Mouse (Mus musculus) erythroblast, embryonic 14.5 days (primary cell): ENCODE data around the gene P4ha2. TPM values are rescaled to one million over a fixed set of nuclear protein-coding genes. Genes with fewer than 3 reads are reported as not detected.

Experiments used
- H3K27me3 ChIP-seq: 2 replicates; pipeline ENCODE4 v1.6.1; 2012; ENCODE audit warnings: inconsistent platforms; ENCODE audit not compliant: control insufficient read depth
- H3K36me3 ChIP-seq: 2 replicates; pipeline ENCODE4 v1.6.1; 2012; ENCODE audit warnings: mild to moderate bottlenecking, inconsistent platforms; ENCODE audit not compliant: control insufficient read depth
- H3K4me1 ChIP-seq: 2 replicates; pipeline ENCODE4 v1.6.1; 2012; ENCODE audit warnings: inconsistent platforms; ENCODE audit not compliant: control insufficient read depth
- H3K4me3 ChIP-seq: replicated peaks from 2 replicates; pipeline ENCODE3; 2012; ENCODE audit warnings: moderate library complexity, mild to moderate bottlenecking, inconsistent platforms
- H3K9me3 ChIP-seq: 2 replicates; pipeline ENCODE4 v1.6.1; 2012; ENCODE audit warnings: low read length, inconsistent platforms, mixed read lengths; ENCODE audit not compliant: control insufficient read depth
- GATA1 ChIP-seq: IDR thresholded peaks from 2 replicates; pipeline ENCODE4 v1.6.1; 2012; ENCODE audit warnings: low read length, inconsistent platforms, mixed read lengths
- TAL1 ChIP-seq: IDR thresholded peaks from 3 replicates; pipeline ENCODE4 v1.6.1; 2012; ENCODE audit warnings: low read length, inconsistent platforms, mixed read lengths
- polyA plus RNA-seq: library from polyadenylated mRNA; stranded (reverse); fragments of >175 nt; gene quantifications from 2 replicates; pipeline ENCODE4 v1.2.3, GENCODE M21; 2012

The P4ha2 gene
- polyA plus RNA-seq, 1 experiment = not detected

DNA sequence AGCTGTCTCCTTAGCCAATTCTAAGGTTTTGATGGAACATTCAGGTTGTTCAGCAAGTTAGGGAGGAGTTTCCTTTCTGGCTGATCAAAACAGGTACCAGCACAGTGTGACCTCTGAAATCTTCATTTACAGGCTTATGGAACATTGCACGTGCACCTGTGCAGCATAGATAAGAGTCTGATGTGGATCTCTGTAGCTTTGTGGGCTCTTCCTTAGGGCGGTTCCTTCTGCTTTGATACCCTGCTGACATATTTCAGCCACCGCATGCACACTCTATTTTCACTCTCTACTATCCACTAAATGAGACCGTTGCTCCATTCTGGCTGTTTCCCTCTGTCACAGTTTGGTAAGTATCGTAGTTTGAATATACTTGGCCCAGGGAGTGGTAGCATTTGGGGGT is 17.2 kb upstream of the P4ha2 start:
- TF ChIP-seq TAL1 (no peak), GATA1 (no peak)
- H3K4me1 ChIP-seq = no peaks in the 10 kb centered on the region; the same call in 1 of the 2 replicates
- no peaks in the 10 kb centered on the region for H3K9me3 ChIP-seq
- H3K4me3 ChIP-seq = no peak overlapping the region
- no peaks in the 10 kb centered on the region for H3K36me3 ChIP-seq
- H3K27me3 ChIP-seq = peaks cover 2% of the 10 kb centered on the region; the same call in 1 of the 2 replicates

DNA sequence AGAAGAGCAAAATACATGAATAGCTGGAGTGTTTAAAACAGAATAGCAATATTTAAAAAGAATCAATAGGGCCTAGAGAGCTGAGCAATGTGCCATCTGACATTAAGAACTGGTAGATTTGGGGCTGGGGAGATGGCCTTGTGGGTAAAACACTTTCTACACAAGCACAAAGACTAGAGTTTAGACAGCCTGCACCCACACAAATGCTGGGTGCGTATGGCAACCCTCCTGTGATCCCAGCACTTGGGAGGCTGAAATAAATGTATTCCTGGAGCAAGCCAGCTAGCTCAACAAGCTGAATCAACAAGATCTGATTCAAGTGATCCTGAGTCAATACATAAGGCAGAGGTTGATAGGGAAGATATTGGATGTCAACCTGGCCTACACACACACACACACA is 14.9 kb upstream of the P4ha2 start:
- TF ChIP-seq TAL1 (no peak), GATA1 (no peak)
- Histone ChIP-seq H3K36me3 (no peaks in the 10 kb centered on the region), H3K9me3 (no peaks in the 10 kb centered on the region), H3K4me1 (no peaks in the 10 kb centered on the region; the same call in 1 of the 2 replicates), H3K27me3 (no peaks in the 10 kb centered on the region; the same call in 1 of the 2 replicates), H3K4me3 (no peak overlapping the region)

DNA sequence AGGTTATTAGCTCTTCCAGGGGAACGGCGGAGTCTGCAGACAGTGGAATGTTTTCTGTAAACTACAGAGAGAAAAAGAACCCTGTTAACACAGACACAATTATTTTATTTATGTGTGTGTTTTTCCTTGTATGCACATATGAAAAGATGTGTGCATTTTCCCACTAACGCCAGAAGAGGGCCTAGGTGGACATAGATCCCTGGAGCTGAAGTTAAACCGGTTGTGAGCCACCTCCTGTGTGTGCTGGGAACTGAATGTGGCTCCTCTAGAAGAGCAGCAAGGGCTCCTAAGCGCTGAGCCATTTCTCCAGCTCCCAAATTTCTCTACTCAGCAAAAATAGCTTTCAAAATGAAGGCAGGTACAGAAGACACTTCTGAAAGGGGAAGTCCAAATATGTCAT is 14.1 kb upstream of the P4ha2 start:
- no peaks in the 10 kb centered on the region for H3K9me3 ChIP-seq
- H3K4me3 ChIP-seq = no peak overlapping the region
- TF ChIP-seq GATA1 = no peak
- H3K36me3 ChIP-seq = no peaks in the 10 kb centered on the region
- no peaks in the 10 kb centered on the region; the same call in 1 of the 2 replicates for H3K4me1 ChIP-seq
- H3K27me3 ChIP-seq = no peaks in the 10 kb centered on the region; the same call in 1 of the 2 replicates

DNA sequence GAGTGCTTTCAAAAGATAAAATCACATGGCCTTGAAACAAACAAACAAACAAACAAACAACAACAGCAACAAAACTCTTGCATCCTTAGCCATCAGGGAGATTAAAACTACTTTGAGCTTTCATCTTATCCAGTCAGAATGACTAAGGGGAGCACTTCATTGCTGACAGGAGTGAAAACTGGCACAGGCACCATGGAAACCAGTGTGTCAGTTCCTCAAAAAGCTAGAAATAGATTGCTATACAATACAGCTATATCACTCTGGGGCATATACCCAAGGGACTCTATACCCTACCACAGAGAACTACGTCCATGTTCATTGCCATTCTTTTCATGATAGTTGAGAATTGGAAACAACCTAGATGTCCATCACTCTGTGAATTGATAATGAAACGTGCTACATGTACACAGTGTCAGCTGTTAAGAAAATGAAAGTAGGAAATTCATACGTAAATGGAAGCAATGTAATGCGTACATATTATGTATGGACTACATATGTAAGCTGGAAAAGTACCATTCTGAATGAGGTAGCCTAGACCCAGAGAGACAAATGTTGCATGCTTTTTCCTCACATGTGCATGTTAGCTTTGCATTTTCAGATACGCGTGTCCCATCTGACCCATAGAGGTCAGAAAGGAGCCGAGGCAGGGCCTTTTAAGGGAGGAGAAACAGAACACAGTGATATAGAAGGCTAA is 11.5 kb upstream of the P4ha2 start:
- no peaks in the 10 kb centered on the region for H3K36me3 ChIP-seq
- no peaks in the 10 kb centered on the region for H3K9me3 ChIP-seq
- H3K4me3 ChIP-seq = no peak overlapping the region
- TF ChIP-seq TAL1 (no peak), GATA1 (no peak)
- H3K27me3 ChIP-seq = peaks cover 4% of the 10 kb centered on the region
- H3K4me1 ChIP-seq = no peaks in the 10 kb centered on the region

DNA sequence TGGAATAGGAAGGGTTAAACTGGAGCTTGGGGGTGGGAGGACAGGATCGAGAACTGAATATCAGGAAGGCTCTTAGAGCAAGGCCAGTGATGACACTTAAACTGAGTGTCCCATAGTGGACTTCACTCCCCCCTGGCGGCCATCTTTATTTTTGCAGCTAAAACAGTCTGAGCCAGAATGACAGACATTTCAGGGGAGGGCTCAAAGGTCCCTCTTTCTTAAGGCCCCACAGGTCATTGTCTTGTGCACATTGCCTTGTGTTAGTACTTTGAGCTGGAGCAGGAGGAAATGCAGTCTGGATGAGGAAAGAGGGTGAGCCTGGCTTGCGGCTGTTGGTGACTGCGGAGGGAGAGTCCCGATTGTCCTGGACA is 11.0 kb upstream of the P4ha2 start:
- TF ChIP-seq GATA1 = no peak
- TF ChIP-seq TAL1 = no peak
- Histone ChIP-seq H3K4me3 (no peak overlapping the region), H3K9me3 (no peaks in the 10 kb centered on the region), H3K27me3 (peaks cover 4% of the 10 kb centered on the region), H3K36me3 (no peaks in the 10 kb centered on the region), H3K4me1 (no peaks in the 10 kb centered on the region)

DNA sequence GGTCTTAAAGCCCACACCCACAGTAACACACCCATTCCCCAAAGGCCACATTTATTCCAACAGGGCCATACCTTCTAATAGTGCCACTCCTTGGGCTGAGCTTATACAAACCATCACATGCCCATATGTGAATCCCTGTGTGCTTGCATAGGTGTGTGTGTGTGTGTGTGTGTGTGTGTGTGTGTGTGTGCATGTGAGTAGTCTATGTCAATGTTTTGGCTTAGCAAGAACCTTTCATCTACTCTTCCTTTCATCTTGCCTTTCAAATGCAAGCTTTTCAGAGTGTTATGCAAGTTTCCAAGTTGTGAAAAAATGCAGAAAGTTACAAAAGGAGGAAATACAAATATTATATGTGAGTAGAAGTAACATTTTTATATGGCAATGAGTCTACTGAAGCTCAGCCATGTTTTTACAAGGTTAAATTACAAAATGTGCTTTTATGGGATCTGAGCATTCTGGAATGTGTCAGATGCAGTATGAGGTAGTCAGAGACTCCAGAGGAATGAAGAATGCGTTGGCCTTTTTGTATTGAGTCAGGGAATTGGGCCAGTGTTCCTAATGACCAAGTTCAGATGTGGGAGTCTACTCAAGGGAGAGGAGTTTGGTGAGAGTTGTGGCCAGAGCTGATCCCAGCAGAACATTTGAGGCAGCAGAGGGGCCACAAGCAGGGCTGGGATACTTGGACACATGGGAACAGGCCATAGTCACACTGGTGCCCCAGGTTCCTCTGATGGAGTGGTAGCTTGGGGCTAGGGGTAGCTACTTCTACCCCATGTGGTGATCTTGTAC is 9.6 kb upstream of the P4ha2 start:
- TF ChIP-seq TAL1 (no peak), GATA1 (no peak)
- Histone ChIP-seq H3K36me3 (no peaks in the 10 kb centered on the region), H3K27me3 (peaks cover 8% of the 10 kb centered on the region), H3K9me3 (no peaks in the 10 kb centered on the region), H3K4me3 (no peak overlapping the region), H3K4me1 (no peaks in the 10 kb centered on the region)

DNA sequence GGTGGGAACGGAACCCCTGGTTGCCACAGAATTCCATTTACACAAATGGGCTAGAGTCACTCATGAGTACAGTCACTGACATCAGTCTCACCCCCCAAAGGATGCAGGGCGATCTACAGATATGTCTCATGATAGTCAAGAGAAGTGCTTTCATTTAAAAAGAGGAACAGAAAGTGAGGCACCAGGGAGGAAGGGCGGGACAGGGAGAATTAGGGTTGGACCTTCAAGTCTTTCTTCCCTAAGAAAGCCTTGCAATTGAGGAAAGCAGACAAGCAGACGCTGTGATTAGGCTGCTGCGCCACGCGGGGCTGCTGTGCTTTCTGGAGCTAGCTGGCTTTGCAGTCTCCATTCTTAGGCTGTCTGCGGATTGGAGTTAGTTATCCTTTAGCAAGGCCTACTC is 8.2 kb upstream of the P4ha2 start:
- Histone ChIP-seq H3K4me3 (no peak overlapping the region), H3K36me3 (no peaks in the 10 kb centered on the region), H3K27me3 (peaks cover 9% of the 10 kb centered on the region), H3K4me1 (no peaks in the 10 kb centered on the region), H3K9me3 (no peaks in the 10 kb centered on the region)
- TF ChIP-seq GATA1 (no peak), TAL1 (no peak)

DNA sequence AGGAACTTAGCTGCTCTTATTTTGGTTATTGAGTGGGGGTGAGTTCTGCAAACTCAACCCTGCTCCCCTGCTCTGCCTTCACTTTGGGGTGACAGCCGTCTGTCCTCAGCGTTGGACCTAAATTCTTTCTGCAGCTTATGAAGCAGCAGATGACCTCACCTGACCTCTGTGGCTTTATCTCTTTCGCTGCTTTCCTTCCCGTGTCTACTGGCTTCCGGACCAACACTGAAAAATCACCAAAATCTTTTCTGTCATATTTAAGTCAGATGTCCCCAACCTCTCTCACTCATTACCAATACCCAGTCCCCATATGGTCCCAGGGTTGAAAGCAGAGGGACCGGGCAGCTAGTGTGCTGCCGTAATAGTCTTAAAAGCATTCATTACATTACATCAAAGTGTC is 7.7 kb upstream of the P4ha2 start:
- TF ChIP-seq TAL1 (no peak), GATA1 (no peak)

DNA sequence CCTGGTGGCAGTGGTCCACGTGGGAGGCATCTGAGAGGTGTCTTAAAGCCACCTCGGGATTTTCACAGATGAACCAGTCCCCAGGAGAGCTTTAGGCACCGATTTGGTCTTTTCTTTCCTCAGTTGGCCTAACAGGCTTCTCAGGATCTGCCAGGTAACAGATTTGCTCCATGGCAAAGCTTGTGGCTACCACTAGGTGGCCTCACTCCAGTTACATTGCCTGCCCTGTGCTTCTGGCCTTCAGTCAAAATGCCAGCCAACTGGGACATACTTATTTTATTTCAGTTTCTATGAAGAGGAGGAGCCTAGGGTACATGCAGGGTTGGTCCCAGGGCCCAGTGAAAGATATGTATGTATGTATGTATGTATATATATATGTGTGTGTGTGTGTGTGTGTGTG is 6.9 kb upstream of the P4ha2 start:
- Histone ChIP-seq H3K4me1 (no peaks in the 10 kb centered on the region), H3K9me3 (no peaks in the 10 kb centered on the region), H3K36me3 (no peaks in the 10 kb centered on the region), H3K4me3 (no peak overlapping the region), H3K27me3 (peaks cover 10% of the 10 kb centered on the region)
- TF ChIP-seq TAL1 (no peak), GATA1 (no peak)

More for the DNA sequence above, 7.7 kb upstream of the P4ha2 start:
- H3K9me3 ChIP-seq = no peaks in the 10 kb centered on the region
- no peaks in the 10 kb centered on the region for H3K4me1 ChIP-seq
- no peak overlapping the region for H3K4me3 ChIP-seq
- peaks cover 9% of the 10 kb centered on the region for H3K27me3 ChIP-seq
- no peaks in the 10 kb centered on the region for H3K36me3 ChIP-seq
